Mouse (Mus musculus) 3134 (cell line): ENCODE data around the gene Krt6b.
"Not testable (repeated sequence)": the region's sequence is repeated elsewhere in the genome, so short reads cannot be mapped to it uniquely, and the experiment has no call there.

Source experiments
- DNase-seq: peaks from one replicate; pipeline ENCODE4 v3.0.0-alpha.2; 2011; ENCODE audit warnings: low spot score; ENCODE audit not compliant: insufficient read length; ENCODE audit errors: extremely low read depth

Gene Krt6b

DNA sequence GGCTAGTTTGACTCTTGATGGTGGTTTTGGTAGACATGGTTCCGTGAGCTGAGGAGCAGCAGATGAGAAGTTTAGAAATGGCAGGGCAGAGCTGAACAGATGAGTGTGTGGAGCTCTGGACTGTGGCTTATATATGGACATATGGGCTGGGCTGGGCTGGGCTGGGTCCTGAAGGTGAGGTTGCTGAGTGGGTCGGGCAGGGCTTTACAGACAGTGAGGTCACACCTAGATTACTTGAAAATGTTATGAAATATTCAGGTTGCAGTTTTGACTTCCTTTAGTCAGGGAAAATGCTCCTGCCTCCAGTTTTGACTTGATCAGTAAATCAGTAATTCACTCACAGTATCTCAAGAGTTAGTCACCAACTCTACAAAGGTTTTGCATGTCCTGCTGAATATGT lies at the start of gene Krt6b:
Krt6b (minus strand) TSS at position 101 of the 400 bp plus-strand sequence.
- DNase-seq: no peak

DNA sequence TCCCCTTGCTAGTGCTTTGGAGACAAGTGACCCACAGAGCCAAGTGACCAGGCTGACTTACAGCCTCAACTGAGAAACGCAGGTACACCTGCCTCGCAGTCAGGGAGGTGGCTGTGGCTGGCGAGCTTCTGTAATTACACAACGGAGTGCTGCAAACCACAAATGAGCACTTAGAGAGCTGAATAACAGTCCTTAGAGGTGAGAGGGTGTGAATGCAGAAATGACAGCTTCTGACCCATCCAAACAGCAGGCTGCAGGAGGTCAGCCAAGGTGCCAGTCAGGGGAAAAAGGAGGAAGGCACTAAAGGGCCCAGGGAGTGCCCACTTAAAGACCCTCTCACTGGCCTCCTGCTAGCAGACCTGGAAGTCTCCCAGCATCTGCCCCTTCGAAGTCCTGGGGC lies 44.6 kb upstream of the Krt6b start:
- DNase-seq: no peak

DNA sequence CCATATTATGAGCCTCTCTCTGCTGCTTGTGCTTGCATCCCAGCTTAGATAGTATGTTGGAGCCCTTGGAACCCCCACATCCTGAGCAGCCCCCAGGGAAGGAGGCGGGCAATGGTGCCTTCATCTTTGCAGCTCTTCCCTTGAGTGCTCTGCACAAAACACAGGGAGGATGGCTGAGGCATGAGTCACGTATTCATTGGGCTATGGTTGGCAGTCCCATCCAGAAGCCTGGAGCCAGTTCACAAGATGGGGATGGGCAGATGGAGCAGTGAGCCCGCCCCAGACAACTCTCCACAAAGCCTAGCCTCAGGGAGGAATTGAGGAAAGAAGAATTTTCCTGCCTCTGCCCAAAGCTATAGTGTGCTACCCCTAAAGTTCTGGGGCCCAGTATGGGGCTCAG lies 35.7 kb upstream of the Krt6b start:
- DNase-seq: peak; percentile 60

DNA sequence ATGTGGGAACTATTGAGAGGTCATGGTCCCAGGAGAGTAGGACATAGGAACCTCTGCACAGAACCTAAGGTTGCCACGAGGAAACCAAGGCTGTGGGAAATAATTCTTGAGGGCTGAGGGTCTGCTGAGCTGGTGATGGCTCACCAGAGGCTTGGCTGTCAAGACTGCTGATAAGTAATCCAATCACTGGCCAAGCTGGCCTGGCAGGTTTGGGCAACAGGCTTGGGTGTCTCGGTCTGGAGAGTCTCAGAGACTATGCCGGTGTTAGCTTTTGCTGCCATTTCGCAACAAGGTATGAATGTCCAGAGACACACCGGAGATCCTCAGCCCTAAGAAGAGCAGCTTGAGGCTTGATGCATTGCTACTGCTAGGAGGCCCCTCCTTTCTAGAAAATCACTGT lies 34.3 kb upstream of the Krt6b start:
- no peak for DNase-seq

DNA sequence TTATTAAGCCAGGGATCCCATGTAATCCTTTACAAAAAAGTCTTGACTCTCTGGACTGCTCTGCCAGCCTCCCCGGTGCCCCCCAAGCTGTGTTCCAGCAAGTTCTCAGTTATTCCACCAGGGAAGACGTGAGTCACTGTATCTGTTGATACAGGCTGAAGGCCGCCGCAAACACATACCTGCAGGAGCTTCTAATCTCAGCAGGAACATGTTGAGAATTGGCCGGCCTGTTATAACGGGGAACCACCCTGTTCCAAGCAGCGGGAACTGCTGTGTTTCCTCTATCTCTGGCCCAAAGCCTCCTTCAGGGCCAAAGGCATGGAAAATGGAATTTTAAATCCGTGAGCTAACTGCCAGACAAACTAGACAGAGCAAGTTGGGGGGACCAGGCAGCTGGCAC lies 33.6 kb upstream of the Krt6b start:
- DNase-seq: no peak

DNA sequence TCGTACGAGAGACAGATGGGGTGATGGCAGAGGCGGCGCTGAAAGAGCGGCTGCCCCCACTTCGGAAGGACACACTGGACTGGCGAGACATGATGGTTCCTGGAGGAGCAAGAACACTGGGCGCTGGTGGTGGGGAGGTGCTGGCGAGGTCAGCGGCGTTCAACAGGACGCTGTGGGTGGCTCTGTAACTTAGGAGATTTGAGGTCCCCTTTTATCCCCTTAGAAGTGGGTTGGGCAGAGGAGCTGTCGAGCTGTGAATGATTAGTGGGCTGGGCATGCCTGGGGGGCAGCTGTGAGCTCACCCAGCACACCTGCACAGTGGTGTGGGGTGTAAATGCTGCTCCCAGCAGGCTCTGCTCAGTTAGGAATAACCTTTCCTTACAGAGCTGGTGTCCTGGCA lies 32.6 kb upstream of the Krt6b start, which contains the start of gene Krt5:
Krt5 (minus strand) TSS at position 179 of the 400 bp plus-strand sequence.
- DNase-seq: no peak

DNA sequence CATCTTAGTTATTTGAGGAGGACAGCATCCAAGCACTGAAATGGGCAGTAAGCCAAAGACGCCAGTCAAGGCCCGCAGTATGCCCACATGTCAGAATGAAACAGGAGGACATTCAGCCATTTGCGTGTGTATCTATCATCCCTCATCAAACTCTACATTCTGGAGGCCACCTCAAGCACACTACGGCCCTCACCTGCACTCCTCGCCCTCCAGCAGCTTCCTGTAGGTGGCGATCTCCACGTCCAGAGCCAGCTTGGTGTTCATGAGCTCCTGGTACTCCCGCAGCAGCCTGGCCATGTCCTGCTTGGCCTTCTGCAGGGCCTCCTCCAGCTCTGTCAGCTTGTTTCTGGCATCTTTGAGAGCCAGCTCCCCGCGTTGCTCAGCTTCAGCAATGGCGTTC lies 28.6 kb upstream of the Krt6b start:
- DNase-seq: no peak

DNA sequence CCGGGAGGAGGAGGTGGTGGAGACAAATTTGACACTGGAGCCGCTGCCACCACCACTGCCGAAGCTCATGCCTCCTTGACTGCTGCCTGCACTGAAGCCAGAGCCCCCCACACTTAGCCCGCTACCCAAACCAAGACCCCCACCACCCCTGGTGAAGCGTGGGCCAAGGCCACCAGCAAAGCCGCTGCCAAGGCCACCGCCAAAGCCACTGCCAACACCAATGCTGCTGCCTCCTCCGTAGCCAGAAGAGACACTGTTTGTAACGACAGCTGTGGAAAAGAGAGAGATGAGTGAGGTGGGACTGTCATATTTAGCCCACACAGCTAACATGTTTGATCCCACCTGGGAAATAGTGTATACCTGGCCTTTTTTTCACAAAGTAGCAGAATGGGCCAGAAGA lies 27.4 kb upstream of the Krt6b start:
- DNase-seq: no peak

DNA sequence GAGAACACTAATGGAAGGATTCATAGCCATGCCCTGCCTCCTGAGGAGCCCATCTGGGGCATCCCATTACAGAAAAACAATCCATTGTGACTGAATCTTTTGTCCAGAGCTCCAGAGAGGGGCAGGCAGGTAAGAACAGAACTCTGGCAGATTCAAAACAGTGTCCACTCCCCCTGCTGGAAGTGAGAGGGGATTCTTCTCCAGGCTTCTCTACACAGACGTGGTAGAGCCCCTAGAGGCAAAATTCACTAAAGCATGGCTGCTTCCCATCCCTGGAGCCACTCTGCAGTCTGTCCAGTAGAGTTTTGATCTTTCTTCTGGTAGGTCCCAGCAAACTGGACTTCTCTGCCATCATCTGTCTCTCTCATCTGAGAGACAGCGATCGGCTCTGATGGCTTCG lies 24.0 kb upstream of the Krt6b start:
- no peak for DNase-seq

DNA sequence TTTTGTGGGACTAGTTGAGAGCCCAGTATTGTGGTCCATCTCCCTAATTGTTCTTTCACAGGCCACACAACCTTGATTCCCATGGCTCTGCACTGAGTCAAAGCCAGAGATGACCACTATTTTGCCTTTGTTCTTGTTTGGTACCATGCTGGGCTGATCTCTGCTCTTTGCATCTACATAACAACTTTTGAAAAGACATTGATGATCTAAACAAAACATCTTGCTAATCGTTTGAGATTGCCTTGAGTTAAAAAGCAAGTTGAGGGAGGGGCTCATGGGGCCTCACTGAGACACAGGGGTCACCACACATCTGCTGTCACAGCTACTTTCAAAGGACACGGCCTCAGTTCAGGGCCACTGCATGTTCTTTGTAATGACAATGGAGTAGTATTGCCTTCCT lies 22.3 kb upstream of the Krt6b start:
- DNase-seq: no peak

DNA sequence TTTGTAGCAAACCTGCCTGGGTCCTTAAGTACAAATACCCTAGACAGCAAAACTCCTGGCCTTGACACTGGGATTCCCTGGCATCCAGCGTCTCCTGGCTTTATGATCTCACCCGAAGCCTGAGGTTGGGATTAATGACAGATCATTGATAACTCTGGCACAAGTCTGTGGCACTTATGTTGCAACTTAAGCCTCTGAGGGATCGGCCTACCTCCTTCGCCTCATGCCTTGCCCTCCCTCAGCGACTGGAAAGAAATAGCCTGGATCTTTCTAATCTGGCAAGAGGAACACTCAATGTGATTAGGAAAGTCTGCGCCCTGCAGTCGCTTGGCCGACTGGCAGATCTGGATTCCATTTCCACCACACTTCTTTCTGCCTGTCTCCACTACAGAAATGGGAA lies 19.8 kb upstream of the Krt6b start:
- no peak for DNase-seq

DNA sequence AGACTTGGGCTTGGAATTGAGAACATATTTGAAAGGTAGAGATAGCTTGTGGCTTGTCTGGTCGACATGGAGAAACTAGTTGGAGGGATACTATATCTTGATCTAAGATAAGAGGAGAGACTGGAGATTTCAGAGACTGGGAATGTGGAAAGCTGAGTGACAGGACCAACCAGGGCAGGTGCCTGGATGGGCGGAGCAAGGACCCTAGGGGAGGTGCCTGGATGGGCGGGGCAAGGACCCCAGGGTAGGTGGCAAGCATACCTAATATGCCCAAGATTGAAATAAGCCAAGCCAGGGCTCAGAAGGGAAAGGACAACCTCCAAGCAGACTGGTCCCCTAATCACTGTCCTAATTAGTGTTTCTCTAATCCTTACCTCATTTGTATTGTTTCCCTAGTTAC lies 19.1 kb upstream of the Krt6b start:
- DNase-seq: no peak

DNA sequence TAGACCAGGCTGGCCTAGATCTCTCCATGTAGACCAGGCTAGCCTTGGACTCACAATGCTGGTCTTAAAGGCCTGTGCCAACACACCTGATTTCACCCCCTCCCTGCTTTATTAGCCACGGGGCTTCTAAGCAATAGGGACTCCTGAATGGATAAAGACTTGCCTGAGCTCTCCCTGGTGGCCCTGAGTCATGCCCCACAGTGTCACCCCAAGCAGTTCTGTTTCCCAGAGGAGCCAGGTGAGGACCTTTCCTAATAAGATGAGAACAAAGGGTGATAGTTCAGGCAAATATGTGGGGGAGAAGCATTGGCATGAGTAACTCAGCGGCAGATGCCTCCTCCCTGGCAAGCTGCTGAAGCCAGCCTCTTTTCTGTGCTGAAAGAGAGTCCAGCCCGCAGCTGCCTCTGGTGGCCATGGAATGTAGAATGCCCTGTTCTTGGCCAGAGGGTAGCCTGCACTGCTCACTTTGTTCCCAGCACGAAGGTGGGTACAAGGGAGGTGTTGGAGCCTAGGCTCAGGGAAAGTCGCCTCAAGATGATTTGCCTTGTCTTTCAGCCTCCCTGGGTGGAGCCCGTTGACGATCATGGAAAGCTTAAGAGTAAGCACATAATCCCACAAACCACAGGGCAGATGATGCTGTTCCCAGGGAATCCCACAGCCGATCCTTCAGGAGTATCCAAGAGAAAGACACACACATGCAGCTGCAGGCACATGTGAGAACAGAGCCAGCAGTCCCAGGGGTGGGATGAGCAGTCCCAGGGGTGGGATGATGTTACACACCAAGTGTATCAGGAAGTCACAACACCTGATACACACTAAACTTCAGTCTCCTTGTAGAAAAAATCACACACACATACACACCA lies 17.5 kb upstream of the Krt6b start:
- DNase-seq: no peak

DNA sequence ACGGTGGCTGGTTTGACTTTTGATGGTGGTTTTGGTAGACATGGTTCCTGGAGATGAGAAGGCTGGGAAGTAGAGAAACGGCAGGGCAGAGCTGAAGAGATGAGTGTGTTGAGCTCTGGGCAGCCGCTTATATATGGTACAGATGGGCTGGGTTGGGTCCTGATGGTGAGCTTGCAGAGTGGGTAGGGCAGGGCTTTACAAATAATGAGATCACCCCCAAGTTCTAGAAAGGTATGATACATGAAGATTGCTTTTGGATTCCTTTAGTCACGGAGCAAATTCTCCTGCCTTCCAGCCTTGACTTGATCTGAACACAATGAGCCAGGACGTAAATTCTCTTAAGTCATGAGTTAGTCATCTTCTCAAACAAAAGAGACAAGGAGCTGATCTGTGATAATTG lies 14.1 kb upstream of the Krt6b start, which contains the start of gene Krt6a:
Krt6a (minus strand) TSS at position 101 of the 400 bp plus-strand sequence.
- DNase-seq: no peak

DNA sequence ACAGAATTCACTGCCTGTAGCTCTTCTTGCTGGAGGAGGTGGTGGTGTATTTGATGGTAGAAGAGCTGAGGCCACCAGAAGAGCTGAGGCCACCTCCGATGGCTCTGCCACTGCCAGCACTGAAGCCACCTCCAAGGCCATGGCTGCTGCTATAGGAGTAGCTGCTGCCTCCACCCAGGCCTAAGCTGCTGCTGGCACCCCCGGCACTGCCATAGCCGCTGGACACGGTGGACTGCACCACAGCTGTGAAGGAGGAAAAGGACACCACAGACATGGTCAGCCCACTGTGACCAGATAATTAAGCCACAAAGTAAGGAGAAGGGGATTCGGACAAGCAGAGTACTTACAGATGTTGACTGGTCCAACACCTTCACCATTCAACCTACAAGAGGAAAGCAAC lies 10.4 kb upstream of the Krt6b start:
- not testable (repeated sequence) for DNase-seq

DNA sequence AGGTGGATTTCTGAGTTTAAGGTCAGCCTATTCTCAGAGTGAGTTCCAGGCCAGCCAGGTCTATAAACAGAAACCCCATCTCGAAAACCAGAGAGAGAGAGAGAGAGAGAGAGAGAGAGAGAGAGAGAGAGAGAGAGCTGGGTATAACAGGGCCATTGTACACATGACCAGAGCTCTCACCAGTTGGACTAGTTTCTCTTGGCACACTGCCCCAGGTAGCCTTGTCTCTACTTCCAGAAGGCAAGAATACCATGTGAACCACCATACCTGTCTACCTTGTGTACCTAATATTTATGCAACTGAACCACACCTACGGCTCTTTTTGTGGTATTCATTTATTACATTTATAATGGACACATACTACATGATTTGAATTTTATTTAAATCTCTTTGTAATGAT lies 8.1 kb upstream of the Krt6b start:
- no peak for DNase-seq

DNA sequence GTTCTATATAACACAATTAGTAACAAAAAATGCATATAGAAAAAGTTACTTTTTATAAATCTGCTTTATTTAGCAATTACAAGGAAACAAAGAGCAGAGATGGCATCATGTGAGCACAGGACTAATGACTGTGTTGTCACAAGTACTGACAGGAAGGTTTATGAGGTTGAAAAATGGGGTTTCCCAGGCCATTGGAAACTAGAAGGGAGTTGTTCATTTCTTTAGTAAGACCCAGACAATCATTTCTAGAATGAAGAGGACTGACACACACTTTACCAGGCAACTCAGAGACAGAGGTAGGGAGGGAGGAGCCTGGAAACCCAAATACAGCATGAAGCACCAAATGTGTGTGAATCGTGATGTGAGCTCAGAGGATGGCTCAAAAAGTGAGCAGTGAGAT lies 4.1 kb downstream of the Krt6b start:
- DNase-seq: no peak

DNA sequence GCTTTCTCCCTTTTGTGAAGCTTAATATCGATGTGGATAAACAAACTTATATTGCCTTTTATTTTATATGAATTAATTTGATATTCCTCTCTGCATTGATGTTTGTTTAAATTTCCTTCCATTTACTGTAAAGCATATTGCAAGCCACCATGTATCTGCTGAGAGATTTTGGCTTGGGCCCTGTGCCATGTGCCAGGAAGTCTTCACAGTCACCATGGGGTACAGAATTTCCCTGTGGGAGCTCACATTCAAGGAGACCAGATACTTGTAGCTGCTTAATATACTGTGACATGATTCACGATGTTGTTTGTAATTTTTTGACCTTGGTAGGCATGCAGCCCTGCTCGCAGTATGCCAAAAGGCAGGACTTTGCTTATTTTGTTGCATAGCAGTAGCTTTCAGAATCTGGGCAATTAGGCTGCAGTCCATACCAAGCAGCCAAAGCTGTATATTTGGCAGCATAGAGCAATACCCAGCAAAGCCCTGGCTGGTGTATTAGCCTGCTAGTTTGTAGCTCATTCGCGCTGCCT lies 27.3 kb downstream of the Krt6b start:
- DNase-seq: no peak

DNA sequence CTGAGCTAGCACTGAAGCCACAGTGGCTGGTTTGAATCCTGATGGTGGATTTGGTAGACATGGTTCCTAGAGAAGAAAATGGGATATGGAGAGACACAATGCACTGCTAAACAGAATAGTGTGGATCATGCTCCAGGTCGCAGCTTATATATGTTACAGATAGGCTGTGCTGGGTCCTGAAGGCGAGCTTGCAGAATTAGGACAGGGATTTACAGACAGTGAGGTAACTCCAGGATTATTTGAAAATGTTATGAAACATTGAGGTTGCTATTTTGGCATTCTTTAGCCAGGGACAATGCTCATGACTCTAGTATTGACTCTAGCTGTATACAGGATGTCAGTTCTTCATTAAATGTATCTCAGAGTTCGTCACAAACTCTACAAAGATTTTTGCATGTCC lies 32.8 kb downstream of the Krt6b start, which contains the start of gene Gm5478:
Gm5478 (minus strand) TSS at position 101 of the 400 bp plus-strand sequence.
- DNase-seq: no peak

DNA sequence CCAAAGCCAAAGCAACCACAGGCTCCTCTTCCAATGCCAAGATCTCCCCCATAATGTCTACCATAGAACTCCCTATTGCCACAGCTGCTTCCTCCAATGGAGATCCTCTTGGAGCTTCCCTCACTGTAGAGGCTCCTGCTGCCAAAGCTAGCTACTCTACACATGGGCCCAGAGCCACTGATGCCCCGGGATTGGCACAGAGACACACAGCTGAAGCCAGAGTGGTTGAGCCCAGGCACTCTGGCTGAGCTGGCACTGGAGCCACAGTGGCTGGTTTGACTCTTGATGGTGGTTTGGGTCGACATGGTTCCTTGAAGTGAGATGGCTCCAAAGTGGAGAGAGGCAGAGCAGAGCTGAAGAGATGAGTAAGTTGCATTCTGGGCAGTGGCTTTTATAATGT lies 52.2 kb downstream of the Krt6b start, which contains the start of gene Gm5414:
Gm5414 (minus strand) TSS at position 305 of the 400 bp plus-strand sequence.
- DNase-seq: no peak
